Mouse (Mus musculus): Measurements from ENCODE around the gene Fam53b. TPM values are rescaled to one million over a fixed set of nuclear protein-coding genes. Genes with fewer than 3 reads are reported as not detected.

Gene Fam53b
- polyA plus RNA-seq, 1 experiment from 2014 or later: 15.5 TPM

- H3K27ac ChIP-seq (replicated peaks; ENCODE audit: low read depth, low read length): no peak overlapping the region
- no peaks in the 10 kb centered on the region for H3K27me3 ChIP-seq (ENCODE audit: control insufficient read depth, insufficient read depth, low read length)
- no peak for DNase-seq
- ATAC-seq (ENCODE audit: low FRiP score, low TSS enrichment): no peak
- peaks cover 22% of the 10 kb centered on the region for H3K4me1 ChIP-seq (ENCODE audit: control insufficient read depth, insufficient read depth, low read length)
- 0 out of 2 replicates have a peak, but pooled peaks cover 9% of the 10 kb centered on the region for H3K36me3 ChIP-seq (ENCODE audit: control insufficient read depth, insufficient read depth, low read length)
- WGBS: 85% methylated on average over 12 of the region's 12 CpGs
- no peak overlapping the region for H3K9ac ChIP-seq (replicated peaks; ENCODE audit: low read length)
- no peak overlapping the region for H3K4me3 ChIP-seq (replicated peaks; ENCODE audit: low read depth, low read length)
- no peaks in the 10 kb centered on the region for H3K9me3 ChIP-seq (ENCODE audit: control insufficient read depth, low read length)
- no peak overlapping the region for H3K4me2 ChIP-seq (ENCODE audit: low read length)
Observed at GRCm38 (mm10) chr7:132768498-132769344, 45.0 kb downstream of the Fam53b start.

DNA sequence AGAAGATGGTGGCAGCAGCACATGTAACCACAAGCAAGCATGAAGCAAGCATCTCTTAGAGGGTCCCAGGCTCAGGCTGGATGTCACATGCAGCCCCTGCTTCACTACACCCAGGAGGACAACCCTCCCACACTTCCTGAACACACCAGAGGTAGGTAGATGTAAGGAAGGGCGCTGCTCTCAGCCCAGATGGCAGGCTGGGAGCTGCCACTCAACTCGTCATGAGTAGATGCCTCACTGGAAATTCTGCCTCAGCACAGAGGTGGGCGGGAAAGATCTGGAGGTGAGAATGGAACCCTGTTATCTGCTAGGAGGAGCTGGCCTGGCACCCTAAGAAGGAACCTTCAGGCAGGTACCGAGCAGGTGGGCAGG lies 45.7 kb downstream of the Fam53b start:
- no peak overlapping the region for H3K9ac ChIP-seq (replicated peaks; ENCODE audit: low read length)
- WGBS: 85% methylated on average over 4 of the region's 4 CpGs
- no peaks in the 10 kb centered on the region for H3K27me3 ChIP-seq (ENCODE audit: control insufficient read depth, insufficient read depth, low read length)
- no peak for DNase-seq
- H3K4me2 ChIP-seq (ENCODE audit: low read length): no peak overlapping the region
- no peak overlapping the region for H3K4me3 ChIP-seq (replicated peaks; ENCODE audit: low read depth, low read length)
- H3K36me3 ChIP-seq (ENCODE audit: control insufficient read depth, insufficient read depth, low read length): 0 out of 2 replicates have a peak, but pooled peaks cover 9% of the 10 kb centered on the region
- peak overlapping the region; percentile 70 for H3K27ac ChIP-seq (replicated peaks; ENCODE audit: low read depth, low read length)
- no peak; the same call in 1 of the 2 replicates for ATAC-seq (ENCODE audit: low FRiP score, low TSS enrichment)
- H3K4me1 ChIP-seq (ENCODE audit: control insufficient read depth, insufficient read depth, low read length): peaks cover 22% of the 10 kb centered on the region
- no peaks in the 10 kb centered on the region for H3K9me3 ChIP-seq (ENCODE audit: control insufficient read depth, low read length)

DNA sequence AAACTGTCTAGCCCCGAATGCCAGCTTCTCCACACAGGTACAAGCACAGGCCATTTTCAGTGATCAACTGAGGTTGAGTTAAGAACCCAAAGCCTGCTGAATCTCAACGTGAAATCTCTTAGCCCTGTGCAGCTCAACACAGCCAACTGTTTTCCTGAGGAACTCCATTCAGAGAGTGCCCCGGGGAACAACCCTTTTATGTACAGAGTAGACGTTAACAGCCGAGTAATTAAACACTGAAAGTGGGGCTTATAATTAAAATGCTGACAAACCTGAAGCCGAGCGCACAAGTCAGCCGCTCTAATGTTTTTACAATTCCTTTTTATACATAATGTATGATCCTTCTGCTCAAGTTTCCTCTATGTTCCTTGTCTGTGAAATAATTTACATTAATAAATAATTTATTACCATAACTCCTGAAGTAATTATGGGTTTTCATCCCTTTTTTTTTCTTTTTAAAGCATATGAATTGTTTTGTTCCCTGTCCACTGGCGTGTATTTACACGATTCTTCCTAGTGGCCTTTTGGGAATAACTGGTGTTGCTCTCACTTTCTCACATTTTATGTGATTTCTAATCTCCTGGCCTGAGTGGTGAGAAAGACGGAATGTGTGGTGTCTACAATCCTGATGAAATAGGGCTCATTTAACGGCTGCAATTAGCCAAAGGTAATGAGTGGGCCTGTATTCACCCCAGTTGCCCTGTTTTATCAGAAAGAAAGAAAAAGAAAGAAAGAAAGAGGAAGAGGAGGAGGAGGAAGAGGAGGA lies 46.3 kb downstream of the Fam53b start:
- H3K27ac ChIP-seq (replicated peaks; ENCODE audit: low read depth, low read length): peak overlapping the region; percentile 71
- DNase-seq (peak; percentile 80), ATAC-seq (ENCODE audit: low FRiP score, low TSS enrichment) (peak; percentile 60)
- H3K9ac ChIP-seq (replicated peaks; ENCODE audit: low read length): no peak overlapping the region
- no peaks in the 10 kb centered on the region for H3K27me3 ChIP-seq (ENCODE audit: control insufficient read depth, insufficient read depth, low read length)
- H3K4me3 ChIP-seq (replicated peaks; ENCODE audit: low read depth, low read length): no peak overlapping the region
- whole genome bisulfite sequencing: 26% methylated on average over 12 of the region's 12 CpGs
- peaks cover 22% of the 10 kb centered on the region for H3K4me1 ChIP-seq (ENCODE audit: control insufficient read depth, insufficient read depth, low read length)
- 0 out of 2 replicates have a peak, but pooled peaks cover 9% of the 10 kb centered on the region for H3K36me3 ChIP-seq (ENCODE audit: control insufficient read depth, insufficient read depth, low read length)
- no peaks in the 10 kb centered on the region for H3K9me3 ChIP-seq (ENCODE audit: control insufficient read depth, low read length)
- H3K4me2 ChIP-seq (ENCODE audit: low read length): no peak overlapping the region

GRCm38 (mm10) chr7:132766235-132766871 lies 47.3 kb downstream of the Fam53b start:
- Histone ChIP-seq H3K27me3 (ENCODE audit: control insufficient read depth, insufficient read depth, low read length) (no peaks in the 10 kb centered on the region), H3K36me3 (ENCODE audit: control insufficient read depth, insufficient read depth, low read length) (0 out of 2 replicates have a peak, but pooled peaks cover 9% of the 10 kb centered on the region), H3K27ac (replicated peaks; ENCODE audit: low read depth, low read length) (peak overlapping the region; percentile 71), H3K4me3 (replicated peaks; ENCODE audit: low read depth, low read length) (no peak overlapping the region), H3K4me2 (ENCODE audit: low read length) (no peak overlapping the region), H3K9ac (replicated peaks; ENCODE audit: low read length) (no peak overlapping the region), H3K9me3 (ENCODE audit: control insufficient read depth, low read length) (no peaks in the 10 kb centered on the region), H3K4me1 (ENCODE audit: control insufficient read depth, insufficient read depth, low read length) (peaks cover 22% of the 10 kb centered on the region)
- no peak for ATAC-seq (ENCODE audit: low FRiP score, low TSS enrichment)
- WGBS: 91% methylated on average over 11 of the region's 11 CpGs
- DNase-seq: no peak

DNA sequence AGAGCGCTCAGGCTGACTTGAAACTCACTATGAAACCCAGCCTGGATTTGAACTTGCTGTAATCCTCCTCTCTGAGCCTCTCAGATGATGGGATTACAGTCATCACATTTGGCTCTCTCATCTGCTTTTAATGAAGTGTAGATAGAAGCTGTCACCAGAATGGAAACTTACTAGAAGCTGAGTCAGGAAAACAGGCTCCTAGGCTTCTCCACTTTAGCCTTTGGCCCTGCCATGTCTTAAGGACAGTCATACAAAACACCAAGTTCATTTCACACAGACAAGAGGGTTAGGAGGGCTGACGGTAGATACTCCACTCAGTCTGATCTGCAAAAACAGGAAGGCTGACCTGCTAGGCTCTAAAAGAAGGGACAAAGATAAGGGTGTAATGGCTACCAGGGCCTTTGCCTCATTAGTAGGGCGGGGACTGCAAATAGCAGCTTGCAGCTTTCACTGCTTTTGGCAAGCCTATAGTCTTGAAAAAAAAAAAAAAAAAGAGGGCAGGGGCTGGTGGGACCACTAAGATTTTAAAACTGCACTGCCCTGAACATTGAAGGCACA lies 48.0 kb downstream of the Fam53b start:
- DNase-seq (no peak), ATAC-seq (ENCODE audit: low FRiP score, low TSS enrichment) (no peak)
- H3K4me3 ChIP-seq (replicated peaks; ENCODE audit: low read depth, low read length): no peak overlapping the region
- WGBS: 93% methylated on average over 3 of the region's 3 CpGs
- no peak overlapping the region for H3K9ac ChIP-seq (replicated peaks; ENCODE audit: low read length)
- no peaks in the 10 kb centered on the region for H3K27me3 ChIP-seq (ENCODE audit: control insufficient read depth, insufficient read depth, low read length)
- no peak overlapping the region for H3K27ac ChIP-seq (replicated peaks; ENCODE audit: low read depth, low read length)
- 0 out of 2 replicates have a peak, but pooled peaks cover 9% of the 10 kb centered on the region for H3K36me3 ChIP-seq (ENCODE audit: control insufficient read depth, insufficient read depth, low read length)
- H3K9me3 ChIP-seq (ENCODE audit: control insufficient read depth, low read length): no peaks in the 10 kb centered on the region
- no peak overlapping the region for H3K4me2 ChIP-seq (ENCODE audit: low read length)
- H3K4me1 ChIP-seq (ENCODE audit: control insufficient read depth, insufficient read depth, low read length): peaks cover 22% of the 10 kb centered on the region

DNA sequence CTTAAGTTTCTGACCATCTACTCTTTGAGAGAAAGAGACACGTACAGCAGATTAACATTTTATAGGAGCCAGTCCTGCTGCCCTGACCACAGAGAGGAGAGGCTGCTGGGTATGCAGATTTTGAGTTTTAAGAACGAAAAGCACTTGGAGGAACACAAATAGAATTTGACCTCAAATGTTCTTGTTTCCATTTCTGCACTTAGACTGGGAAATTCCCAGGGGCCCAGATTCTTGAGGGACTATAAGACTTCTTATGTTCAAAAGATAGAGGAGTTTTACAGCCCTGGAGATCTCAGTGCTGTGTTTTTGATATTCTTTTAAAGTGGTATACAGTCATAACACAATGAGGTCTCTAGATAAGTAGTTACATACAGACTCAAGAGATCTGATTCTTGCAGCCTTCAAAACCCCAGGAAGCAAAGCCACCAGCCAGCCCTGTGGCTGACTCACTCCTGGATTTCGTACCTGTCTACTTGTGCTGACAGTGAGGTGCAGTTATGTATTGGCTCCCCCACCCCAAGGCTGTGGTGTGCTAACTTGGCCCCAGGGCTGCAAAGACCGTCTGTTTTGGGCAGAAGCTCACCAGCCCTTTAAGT lies 48.7 kb downstream of the Fam53b start:
- 0 out of 2 replicates have a peak, but pooled peaks cover 9% of the 10 kb centered on the region for H3K36me3 ChIP-seq (ENCODE audit: control insufficient read depth, insufficient read depth, low read length)
- no peaks in the 10 kb centered on the region for H3K9me3 ChIP-seq (ENCODE audit: control insufficient read depth, low read length)
- H3K9ac ChIP-seq (replicated peaks; ENCODE audit: low read length): no peak overlapping the region
- DNase-seq (no peak), ATAC-seq (ENCODE audit: low FRiP score, low TSS enrichment) (no peak)
- no peak overlapping the region for H3K4me2 ChIP-seq (ENCODE audit: low read length)
- H3K4me3 ChIP-seq (replicated peaks; ENCODE audit: low read depth, low read length): no peak overlapping the region
- H3K4me1 ChIP-seq (ENCODE audit: control insufficient read depth, insufficient read depth, low read length): peaks cover 22% of the 10 kb centered on the region
- 80% methylated on average over 4 of the region's 4 CpGs for WGBS
- no peaks in the 10 kb centered on the region for H3K27me3 ChIP-seq (ENCODE audit: control insufficient read depth, insufficient read depth, low read length)
- no peak overlapping the region for H3K27ac ChIP-seq (replicated peaks; ENCODE audit: low read depth, low read length)

GRCm38 (mm10) chr7:132764314-132764713 lies 49.4 kb downstream of the Fam53b start:
- 98% methylated on average over 4 of the region's 4 CpGs for WGBS
- ATAC-seq (ENCODE audit: low FRiP score, low TSS enrichment): no peak
- Histone ChIP-seq H3K27me3 (ENCODE audit: control insufficient read depth, insufficient read depth, low read length) (no peaks in the 10 kb centered on the region), H3K9ac (replicated peaks; ENCODE audit: low read length) (no peak overlapping the region), H3K4me1 (ENCODE audit: control insufficient read depth, insufficient read depth, low read length) (peaks cover 22% of the 10 kb centered on the region), H3K9me3 (ENCODE audit: control insufficient read depth, low read length) (no peaks in the 10 kb centered on the region), H3K4me3 (replicated peaks; ENCODE audit: low read depth, low read length) (no peak overlapping the region), H3K4me2 (ENCODE audit: low read length) (no peak overlapping the region), H3K36me3 (ENCODE audit: control insufficient read depth, insufficient read depth, low read length) (peaks cover 4% of the 10 kb centered on the region; the same call in 1 of the 2 replicates), H3K27ac (replicated peaks; ENCODE audit: low read depth, low read length) (no peak overlapping the region)
- no peak for DNase-seq

DNA sequence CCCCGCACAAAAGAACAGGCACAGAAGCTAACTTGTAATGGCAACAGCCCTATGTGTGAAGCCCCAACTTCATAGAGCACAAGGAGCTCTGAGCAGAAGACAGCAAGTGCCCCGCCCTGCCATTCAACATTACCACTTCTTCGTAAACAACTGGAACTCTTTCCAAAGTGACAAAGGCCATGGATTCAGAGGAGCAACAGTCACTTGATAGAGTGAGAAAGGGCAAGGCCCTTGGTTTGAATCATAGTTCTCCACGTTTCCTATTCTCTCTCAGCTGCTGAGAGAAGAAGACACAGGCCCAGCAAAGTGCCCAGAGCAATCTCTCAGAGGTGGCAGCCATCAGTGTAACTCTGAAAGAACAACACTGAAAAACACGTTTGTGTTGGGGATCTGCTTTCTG lies 49.8 kb downstream of the Fam53b start:
- no peaks in the 10 kb centered on the region for H3K27me3 ChIP-seq (ENCODE audit: control insufficient read depth, insufficient read depth, low read length)
- DNase-seq: no peak
- peaks cover 6% of the 10 kb centered on the region; the same call in 1 of the 2 replicates for H3K36me3 ChIP-seq (ENCODE audit: control insufficient read depth, insufficient read depth, low read length)
- no peaks in the 10 kb centered on the region for H3K9me3 ChIP-seq (ENCODE audit: control insufficient read depth, low read length)
- no peak for ATAC-seq (ENCODE audit: low FRiP score, low TSS enrichment)
- H3K27ac ChIP-seq (replicated peaks; ENCODE audit: low read depth, low read length): no peak overlapping the region
- WGBS: 93% methylated on average over 5 of the region's 5 CpGs
- no peak overlapping the region for H3K9ac ChIP-seq (replicated peaks; ENCODE audit: low read length)
- H3K4me2 ChIP-seq (ENCODE audit: low read length): no peak overlapping the region
- no peak overlapping the region for H3K4me3 ChIP-seq (replicated peaks; ENCODE audit: low read depth, low read length)
- H3K4me1 ChIP-seq (ENCODE audit: control insufficient read depth, insufficient read depth, low read length): peaks cover 22% of the 10 kb centered on the region

Data from midbrain, embryonic 14.5 days (tissue).